Comparison of ENCODE assay signal across 21 mouse cellular contexts in the genomic region with DNA sequence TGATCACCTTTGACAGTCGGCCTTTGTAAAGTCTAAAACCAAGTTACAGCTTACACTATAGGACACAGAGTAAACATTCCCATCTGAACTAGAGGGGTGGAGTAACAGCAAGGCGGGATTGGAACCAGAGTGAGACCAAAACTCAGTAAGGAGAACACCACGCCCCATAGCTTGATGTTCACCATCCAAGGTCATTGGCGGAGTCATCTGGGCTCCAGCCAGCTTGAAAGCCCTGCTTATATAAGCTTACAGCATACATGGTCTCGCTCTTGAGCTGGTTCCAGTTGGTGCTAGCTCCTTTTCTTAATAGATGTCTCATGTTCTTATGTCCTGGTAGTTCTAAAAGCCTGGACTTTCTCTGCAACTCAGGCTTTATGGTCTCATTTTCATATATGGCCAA.
DNase-seq lines count a peak whose midpoint lies in the region; ATAC-seq and TF ChIP-seq lines count a peak whose summit lies in the region.
"Had no signal": no experiment of that assay in that cellular context is flagged by ENCODE, and none has a peak within 500 bp of the region (broad histone marks: within the 10 kb centered on the region; RNA-seq: fewer than 3 reads in every experiment).

No protein-coding gene starts in this region.

- no peaks in the 10 kb centered on the region for H3K36me3 ChIP-seq in liver, adult 2 months (ENCODE audit: control insufficient read depth, insufficient read depth, low read length)
- no peaks in the 10 kb centered on the region for H3K36me3 ChIP-seq in liver, postnatal 0 days (replicated peaks; ENCODE audit: insufficient read depth, low read length)
- no peaks in the 10 kb centered on the region for H3K36me3 ChIP-seq in stomach, postnatal 0 days (ENCODE audit: control insufficient read depth, insufficient read depth, low read length)
- H3K36me3 ChIP-seq in intestine, embryonic 15.5 days: no peaks in the 10 kb centered on the region
- H3K36me3 ChIP-seq: embryonic facial prominence, embryonic 15.5 days; forebrain, embryonic 10.5 days; heart, embryonic 15.5 days; hindbrain, embryonic 10.5 days had no signal

- no peaks in the 10 kb centered on the region for H3K4me1 ChIP-seq in liver, adult 2 months (ENCODE audit: control insufficient read depth, insufficient read depth, low read length)
- H3K4me1 ChIP-seq in liver, postnatal 0 days (ENCODE audit: insufficient read depth): no peaks in the 10 kb centered on the region
- H3K4me1 ChIP-seq in stomach, postnatal 0 days (replicated peaks; ENCODE audit: control insufficient read depth, insufficient read depth): no peaks in the 10 kb centered on the region
- no peaks in the 10 kb centered on the region for H3K4me1 ChIP-seq in intestine, embryonic 15.5 days (replicated peaks)

- H3K4me3 ChIP-seq in liver, adult 2 months (ENCODE audit: insufficient read depth, low read depth, low read length): no peak overlapping the region
- H3K4me3 ChIP-seq in liver, postnatal 0 days (ENCODE audit: low read depth, low read length): no peak overlapping the region
- no peak overlapping the region for H3K4me3 ChIP-seq in stomach, postnatal 0 days (ENCODE audit: low read depth, low read length)
- no peak overlapping the region for H3K4me3 ChIP-seq in intestine, embryonic 15.5 days (replicated peaks)
- H3K4me3 ChIP-seq: embryonic facial prominence, embryonic 15.5 days; erythroblast, embryonic 14.5 days; forebrain, embryonic 10.5 days; heart, adult 2 months; heart, embryonic 15.5 days; hindbrain, embryonic 10.5 days had no signal

- no peaks in the 10 kb centered on the region for H3K9me3 ChIP-seq in liver, postnatal 0 days (ENCODE audit: low read length)
- no peaks in the 10 kb centered on the region for H3K9me3 ChIP-seq in stomach, postnatal 0 days (ENCODE audit: control insufficient read depth, low read length)
- H3K9me3 ChIP-seq in intestine, embryonic 15.5 days: no peaks in the 10 kb centered on the region
- H3K9me3 ChIP-seq: embryonic facial prominence, embryonic 15.5 days; forebrain, embryonic 10.5 days; heart, embryonic 15.5 days; hindbrain, embryonic 10.5 days had no signal

- no peak overlapping the region for H3K9ac ChIP-seq in liver, adult 2 months (ENCODE audit: low read depth, low read length)
- no peak overlapping the region for H3K9ac ChIP-seq in liver, postnatal 0 days (replicated peaks)
- no peak overlapping the region for H3K9ac ChIP-seq in stomach, postnatal 0 days (ENCODE audit: low read length)
- no peak overlapping the region for H3K9ac ChIP-seq in intestine, embryonic 15.5 days
- H3K9ac ChIP-seq: embryonic facial prominence, embryonic 15.5 days; heart, embryonic 15.5 days; hindbrain, embryonic 14.5 days had no signal

- ATAC-seq in liver, postnatal 0 days: no peak
- ATAC-seq in stomach, postnatal 0 days (ENCODE audit: low FRiP score, low TSS enrichment): 0 out of 2 replicates have a peak, but pooled peaks have one; percentile 18
- no peak for ATAC-seq in intestine, embryonic 15.5 days
- ATAC-seq: forebrain, embryonic 14.5 days; intestine, embryonic 16.5 days had no signal

- H3K27me3 ChIP-seq in liver, adult 2 months (ENCODE audit: control insufficient read depth, insufficient read depth, low read length): no peaks in the 10 kb centered on the region
- no peaks in the 10 kb centered on the region for H3K27me3 ChIP-seq in liver, postnatal 0 days (ENCODE audit: insufficient read depth, low read length)
- no peaks in the 10 kb centered on the region for H3K27me3 ChIP-seq in stomach, postnatal 0 days (ENCODE audit: control insufficient read depth, insufficient read depth, low read length)
- no peaks in the 10 kb centered on the region for H3K27me3 ChIP-seq in intestine, embryonic 15.5 days (replicated peaks)
- H3K27me3 ChIP-seq: CH12.LX; embryonic facial prominence, embryonic 15.5 days; heart, embryonic 15.5 days had no signal

- DNase-seq in liver, adult 2 months (ENCODE audit: extremely low read depth, low read depth, low spot score): peak; percentile 6
- DNase-seq in liver, postnatal 0 days: no peak
- peak; percentile 12 for DNase-seq in adrenal gland, adult 2 months
- peak; percentile 42 for DNase-seq in adrenal gland, postnatal 14 days
- no peak for DNase-seq in stomach, postnatal 0 days (ENCODE audit: low spot score)
- no peak for DNase-seq in embryo, embryonic 11 days
- DNase-seq: cerebellum, adult 2 months; cerebellum, postnatal 10 days; heart, adult 2 months; heart, postnatal 14 days had no signal

- 86% methylated on average over 5 of the region's 5 CpGs for WGBS in liver, adult 2 months
- 66% methylated on average over 5 of the region's 5 CpGs for WGBS in liver, postnatal 0 days (ENCODE audit: insufficient replicate concordance)
- WGBS in stomach, postnatal 0 days: 49% methylated on average over 5 of the region's 5 CpGs
- WGBS in intestine, embryonic 15.5 days: 80% methylated on average over 5 of the region's 5 CpGs

- no peak for TF ChIP-seq EP300 in liver, postnatal 0 days (IDR thresholded peaks at IDR 0.05; ENCODE audit: low read depth)
- no peak for TF ChIP-seq EP300 in stomach, postnatal 0 days (optimal IDR thresholded peaks at IDR 0.05)

- H3K4me2 ChIP-seq in liver, postnatal 0 days (ENCODE audit: low read depth, low read length): no peak overlapping the region
- no peak overlapping the region for H3K4me2 ChIP-seq in stomach, postnatal 0 days (replicated peaks; ENCODE audit: low read depth)
- H3K4me2 ChIP-seq in intestine, embryonic 15.5 days (replicated peaks): no peak overlapping the region
- H3K4me2 ChIP-seq: embryonic facial prominence, embryonic 15.5 days; heart, embryonic 11.5 days; heart, embryonic 15.5 days; hindbrain, embryonic 14.5 days had no signal

- TF ChIP-seq POLR2A in liver, adult 2 months (IDR thresholded peaks at IDR 0.05; ENCODE audit: extremely low read depth, insufficient read depth, low read length): no peak

- TF ChIP-seq CTCF in liver, adult 2 months (IDR thresholded peaks at IDR 0.05; ENCODE audit: low read depth, low read length): no peak
- TF ChIP-seq CTCF in liver, postnatal 0 days (IDR thresholded peaks at IDR 0.05; ENCODE audit: low read depth): no peak
- TF ChIP-seq CTCF in stomach, postnatal 0 days (IDR thresholded peaks at IDR 0.05; ENCODE audit: low read depth): no peak

- no peaks in the 10 kb centered on the region for H3K79me2 ChIP-seq in liver, adult 2 months (ENCODE audit: control insufficient read depth, insufficient read depth, low read length)

- no peak overlapping the region for H3K27ac ChIP-seq in liver, adult 2 months (replicated peaks; ENCODE audit: insufficient read depth, low read depth, low read length)
- H3K27ac ChIP-seq in liver, postnatal 0 days (ENCODE audit: low read depth): no peak overlapping the region
- no peak overlapping the region for H3K27ac ChIP-seq in stomach, postnatal 0 days (replicated peaks)
- H3K27ac ChIP-seq in intestine, embryonic 15.5 days: no peak overlapping the region
- H3K27ac ChIP-seq: embryonic facial prominence, embryonic 15.5 days; forebrain, embryonic 10.5 days; heart, adult 2 months; heart, embryonic 15.5 days; hindbrain, embryonic 10.5 days; hindbrain, embryonic 14.5 days had no signal

Comparison
In these comparisons a context has a peak if more than half of its experiments do, and no peak if none do; other contexts are left out.
1. DNase-seq: peak in liver, adult 2 months (single experiment), adrenal gland, adult 2 months (single experiment) and adrenal gland, postnatal 14 days (single experiment); none in liver, postnatal 0 days (single experiment), stomach, postnatal 0 days (single experiment) and embryo, embryonic 11 days (single experiment).